Mouse (Mus musculus) liver, postnatal 0 days (tissue): Measurements from ENCODE around the gene Celsr1.

Source experiments
- CTCF ChIP-seq: sonication (generic); IDR thresholded peaks from 2 replicates; pipeline ENCODE4 v1.5.1; 2016; ENCODE audit warnings: antibody characterized with exemption, low read depth
- EP300 ChIP-seq: IDR thresholded peaks from 2 replicates; pipeline ENCODE4 v1.6.1; 2016; ENCODE audit warnings: antibody characterized with exemption, low read depth, mild to moderate bottlenecking

DNA sequence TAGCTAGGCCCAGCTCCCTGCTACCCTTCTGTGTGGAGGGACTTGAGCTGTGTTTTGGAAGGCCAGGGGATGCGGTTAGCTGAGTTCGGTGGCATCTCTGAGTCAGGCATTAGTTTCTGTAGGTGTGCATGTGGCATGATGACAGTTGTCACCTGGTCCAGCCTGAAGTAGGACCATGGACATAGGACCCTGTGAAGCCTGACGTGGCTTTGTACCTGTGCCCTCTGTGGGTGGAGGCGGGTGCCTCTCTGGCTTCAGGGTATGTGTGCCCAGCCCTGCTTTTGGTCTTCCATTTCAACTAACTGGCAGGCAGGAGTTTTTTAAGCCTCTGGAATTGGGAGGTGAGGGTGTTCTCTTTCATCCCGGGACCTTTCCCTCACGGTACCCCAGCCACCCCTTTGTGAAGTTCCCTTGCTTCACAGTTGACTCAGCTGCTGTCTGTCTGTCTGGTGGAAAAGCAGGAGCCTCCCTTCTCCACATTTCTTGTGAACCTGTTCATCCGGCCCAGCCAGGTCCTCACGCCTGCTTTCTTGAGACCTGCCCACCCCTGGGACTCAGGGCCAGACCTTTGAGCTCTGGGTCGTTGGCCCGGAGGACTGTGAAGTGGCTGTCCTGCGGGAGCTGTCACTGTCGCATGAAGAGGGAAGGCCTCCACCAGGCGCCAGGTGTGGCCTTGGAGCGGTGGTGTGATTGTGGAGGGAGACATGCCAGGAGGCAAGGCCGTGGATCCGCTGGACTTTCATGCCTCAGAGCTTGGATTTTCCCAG lies 40.8 kb upstream of the Celsr1 start:
- no peak for TF ChIP-seq EP300
- TF ChIP-seq CTCF = no peak
